Mouse (Mus musculus): ENCODE data around the gene Itgad.

The Itgad gene

GRCm38 (mm10) chr7:128242331-128242730 lies 88.2 kb downstream of the Itgad start:
- no peak for DNase-seq (ENCODE audit: extremely low spot score, low spot score)

DNA sequence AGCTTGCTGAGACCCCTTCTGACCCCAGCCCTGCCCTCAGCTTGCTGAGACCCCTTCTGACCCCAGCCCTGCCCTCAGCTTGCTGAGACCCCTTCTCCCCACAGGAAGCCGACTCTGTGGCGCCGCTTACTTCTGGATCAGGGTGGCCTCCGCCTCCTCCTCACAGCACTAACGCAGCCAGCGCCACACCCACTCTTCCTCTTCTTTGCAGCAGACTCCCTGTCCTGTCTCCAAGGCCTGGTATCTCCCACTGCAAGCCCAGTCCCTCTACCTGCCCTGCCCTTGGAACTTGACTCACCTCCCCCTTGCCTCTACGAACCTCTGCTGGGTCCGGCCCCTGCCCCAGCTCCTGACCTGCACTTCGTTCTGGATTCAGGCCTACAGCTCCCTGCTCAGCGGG lies 89.7 kb downstream of the Itgad start:
- DNase-seq (ENCODE audit: extremely low spot score, low spot score), result no peak

- DNase-seq (ENCODE audit: extremely low spot score, low spot score), result no peak
These were observed 90.3 kb downstream of the Itgad start for GRCm38 (mm10) chr7:128244410-128245025.

DNA sequence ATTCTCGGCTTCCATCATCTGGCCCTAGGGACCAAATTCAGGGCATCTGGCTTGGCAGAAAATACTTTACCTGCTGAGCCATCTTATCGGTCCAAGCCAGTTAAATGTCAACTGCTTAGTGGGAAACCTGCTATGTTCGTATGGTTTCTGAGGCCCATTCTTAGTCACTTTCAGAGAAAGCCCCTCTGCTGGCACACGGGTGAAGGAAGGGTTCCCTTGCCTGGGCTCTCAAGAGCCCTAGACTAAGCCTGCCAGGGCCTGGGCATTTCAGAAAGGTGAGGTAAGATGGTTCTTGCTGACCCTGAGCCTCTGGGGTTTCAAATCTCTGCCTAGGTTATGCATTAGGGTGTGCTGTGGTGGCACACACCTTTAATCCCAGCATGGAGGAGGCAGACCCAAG lies 91.4 kb downstream of the Itgad start:
- no peak for DNase-seq (ENCODE audit: extremely low spot score, low spot score)

GRCm38 (mm10) chr7:128246496-128247391 lies 92.6 kb downstream of the Itgad start, which contains the start of gene Tgfb1i1:
Gene Tgfb1i1, plus strand, starts transcription at chr7:128246812.
- DNase-seq (ENCODE audit: extremely low spot score, low spot score), result peak; percentile 63

GRCm38 (mm10) chr7:128247443-128247842 lies 93.3 kb downstream of the Itgad start:
- peak; percentile 89 for DNase-seq (ENCODE audit: extremely low spot score, low spot score)

DNA sequence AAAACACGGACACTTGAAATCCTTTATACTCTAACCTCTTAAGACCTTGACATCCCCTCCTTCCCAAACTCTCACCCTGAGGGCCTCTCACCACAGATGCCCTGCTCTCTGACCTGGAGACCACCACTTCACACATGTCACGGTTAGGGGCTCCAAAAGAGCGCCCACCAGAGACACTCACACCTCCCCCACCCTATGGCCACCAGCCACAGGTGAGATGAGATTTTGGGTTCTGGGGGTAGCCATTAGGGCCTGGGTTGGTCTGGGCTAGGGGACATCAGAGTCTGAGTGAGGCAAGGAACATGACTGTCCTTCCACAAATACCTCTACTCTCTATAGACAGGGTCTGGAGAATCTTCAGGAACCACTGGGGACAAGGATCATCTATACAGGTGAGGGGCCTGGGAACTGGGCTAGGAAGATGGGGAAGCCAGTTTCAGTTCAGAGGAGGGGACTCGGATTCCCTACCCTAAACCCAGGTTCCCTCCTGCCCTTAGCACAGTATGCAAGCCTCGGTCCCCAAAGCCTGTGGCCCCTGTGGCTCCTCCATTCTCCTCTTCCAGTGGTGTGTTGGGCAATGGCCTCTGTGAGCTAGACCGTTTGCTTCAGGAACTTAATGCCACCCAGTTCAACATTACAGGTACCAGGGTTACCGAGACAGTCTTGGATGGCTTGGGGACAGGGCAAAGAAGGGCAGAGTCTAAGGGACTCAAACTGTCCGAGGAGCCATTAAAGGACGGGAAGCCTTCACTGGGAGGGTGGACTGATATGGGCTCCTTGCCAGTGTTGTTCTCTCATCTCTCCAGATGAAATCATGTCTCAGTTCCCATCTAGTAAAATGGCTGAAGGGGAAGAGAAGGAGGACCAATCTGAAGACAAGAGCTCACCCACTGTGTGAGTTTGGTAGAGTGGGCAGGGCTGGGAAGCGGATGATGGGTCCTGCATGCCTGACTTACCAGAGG lies 94.2 kb downstream of the Itgad start:
- DNase-seq (ENCODE audit: extremely low spot score, low spot score), result no peak

DNA sequence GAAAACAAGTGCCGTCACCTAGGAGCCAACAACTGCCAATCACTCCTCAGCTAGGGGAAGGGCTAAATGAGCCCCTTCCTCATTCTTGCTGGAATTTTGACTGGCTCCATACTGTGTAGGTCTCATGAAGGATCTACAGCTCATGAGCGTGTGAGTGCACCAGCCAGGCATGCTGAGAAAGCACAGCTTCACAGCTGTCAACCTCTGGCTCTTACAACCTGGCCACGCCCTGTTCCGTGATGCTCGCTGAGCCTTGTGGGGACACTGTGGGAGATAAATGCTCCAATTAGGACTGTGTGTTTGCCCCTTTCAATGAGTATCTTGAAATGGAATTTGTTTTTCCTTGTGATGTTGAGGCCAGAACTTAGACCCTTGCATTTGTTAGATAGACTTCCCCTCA lies 95.8 kb downstream of the Itgad start:
- no peak for DNase-seq (ENCODE audit: extremely low spot score, low spot score)

GRCm38 (mm10) chr7:128251946-128252345 lies 97.8 kb downstream of the Itgad start:
- no peak for DNase-seq (ENCODE audit: extremely low spot score, low spot score)

- peak; percentile 49 for DNase-seq (ENCODE audit: extremely low spot score, low spot score)
These were observed 98.4 kb downstream of the Itgad start for GRCm38 (mm10) chr7:128252609-128253008.

DNA sequence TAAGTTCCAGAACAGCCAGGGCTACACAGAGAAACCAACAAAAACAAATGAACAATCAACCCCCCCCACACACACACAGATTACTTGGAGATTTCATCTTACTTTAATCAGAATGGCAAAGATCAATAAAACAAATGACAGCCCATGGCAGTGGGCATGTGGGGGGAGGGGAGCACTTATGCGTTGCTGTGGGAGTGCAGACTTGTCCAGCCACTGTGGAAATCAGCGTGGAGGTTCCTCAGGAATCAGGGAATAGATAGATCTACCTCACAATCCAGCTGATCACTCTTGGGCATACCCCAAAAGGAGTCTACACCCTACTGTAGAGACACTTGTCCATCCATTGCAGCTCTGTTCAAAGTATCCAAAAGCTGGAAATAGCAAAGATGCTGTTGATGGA lies 100.8 kb downstream of the Itgad start:
- no peak for DNase-seq (ENCODE audit: extremely low spot score, low spot score)

DNA sequence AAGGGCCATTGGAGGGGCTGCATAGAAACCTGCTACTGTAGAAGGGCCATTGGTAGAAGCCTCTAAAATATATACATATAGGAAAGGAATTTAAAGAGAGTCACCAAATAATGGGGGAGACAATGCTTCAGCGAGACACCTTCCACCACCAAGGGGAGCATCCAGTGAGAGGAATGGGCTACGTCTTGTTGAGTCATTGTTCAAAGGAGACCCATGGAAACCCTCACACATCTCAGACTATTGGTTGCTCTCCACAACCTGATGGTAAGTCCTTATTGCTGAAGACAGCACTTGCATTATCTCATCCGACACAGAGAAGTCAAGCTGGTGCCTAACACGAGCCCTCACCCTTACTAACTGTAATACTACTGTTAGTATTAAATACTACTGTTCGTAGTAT lies 101.6 kb downstream of the Itgad start:
- DNase-seq (ENCODE audit: extremely low spot score, low spot score), result no peak

GRCm38 (mm10) chr7:128256783-128257334 lies 102.7 kb downstream of the Itgad start:
- no peak for DNase-seq (ENCODE audit: extremely low spot score, low spot score)

DNA sequence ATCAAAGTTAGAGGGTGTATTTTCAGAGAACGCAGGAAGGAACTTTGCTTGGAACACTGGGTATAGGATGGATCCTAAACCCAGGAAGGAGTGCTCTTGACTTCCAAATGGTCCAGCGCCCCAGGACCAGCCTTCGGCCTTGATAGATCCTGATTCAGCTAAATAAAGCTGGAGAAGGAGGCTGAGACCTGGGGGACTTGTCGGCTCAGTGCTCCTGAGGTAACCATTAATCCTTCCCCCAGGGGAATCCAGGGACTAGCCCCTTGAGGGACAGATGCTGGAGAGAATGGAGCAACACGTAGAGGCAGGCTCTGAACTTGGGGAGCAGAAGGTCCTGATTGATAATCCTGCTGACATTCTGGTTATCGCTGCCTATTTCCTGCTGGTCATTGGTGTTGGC lies 111.2 kb downstream of the Itgad start, which contains the start of gene Slc5a2:
Slc5a2 (plus strand) TSS at position 247 of the 400 bp plus-strand sequence.
- no peak for DNase-seq (ENCODE audit: extremely low spot score, low spot score)

GRCm38 (mm10) chr7:128266056-128266455 lies 111.9 kb downstream of the Itgad start:
- DNase-seq (ENCODE audit: extremely low spot score, low spot score), result no peak

DNA sequence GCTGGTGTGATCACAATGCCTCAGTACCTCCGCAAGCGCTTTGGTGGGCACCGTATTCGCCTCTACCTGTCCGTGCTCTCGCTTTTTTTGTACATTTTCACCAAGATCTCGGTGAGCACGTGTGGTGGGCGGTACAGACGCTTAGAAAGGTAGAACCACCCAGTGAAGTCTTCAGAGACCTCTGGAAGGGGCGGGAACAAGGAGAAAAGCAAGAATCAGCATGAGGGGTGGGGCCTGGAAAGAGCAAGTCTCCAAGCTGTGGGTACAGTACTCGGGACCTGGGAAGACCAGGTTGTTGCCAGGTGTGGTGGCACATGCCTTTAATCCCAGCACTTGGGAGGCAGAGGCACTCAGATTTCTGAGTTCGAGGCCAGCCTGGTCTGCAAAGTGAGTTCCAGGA lies 113.2 kb downstream of the Itgad start:
- DNase-seq (ENCODE audit: extremely low spot score, low spot score), result no peak

- no peak for DNase-seq (ENCODE audit: extremely low spot score, low spot score)
These were observed 113.6 kb downstream of the Itgad start for GRCm38 (mm10) chr7:128267813-128268212.

DNA sequence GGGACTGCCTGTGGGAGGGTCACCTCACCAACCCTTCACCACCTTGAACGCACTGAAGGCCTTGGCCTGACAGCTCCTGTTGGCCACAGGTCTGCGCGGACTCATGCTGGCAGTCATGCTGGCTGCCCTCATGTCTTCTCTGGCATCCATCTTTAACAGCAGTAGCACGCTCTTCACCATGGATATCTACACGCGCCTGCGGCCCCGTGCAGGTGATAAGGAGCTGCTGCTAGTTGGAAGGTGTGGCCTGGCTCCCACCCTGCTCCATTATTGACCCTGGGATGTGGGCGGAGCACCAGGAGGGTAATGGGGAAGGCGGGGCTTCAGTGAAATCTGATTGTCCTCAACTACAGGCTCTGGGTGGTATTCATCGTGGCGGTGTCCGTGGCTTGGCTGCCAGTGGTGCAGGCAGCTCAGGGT lies 116.3 kb downstream of the Itgad start:
- DNase-seq (ENCODE audit: extremely low spot score, low spot score), result no peak

DNA sequence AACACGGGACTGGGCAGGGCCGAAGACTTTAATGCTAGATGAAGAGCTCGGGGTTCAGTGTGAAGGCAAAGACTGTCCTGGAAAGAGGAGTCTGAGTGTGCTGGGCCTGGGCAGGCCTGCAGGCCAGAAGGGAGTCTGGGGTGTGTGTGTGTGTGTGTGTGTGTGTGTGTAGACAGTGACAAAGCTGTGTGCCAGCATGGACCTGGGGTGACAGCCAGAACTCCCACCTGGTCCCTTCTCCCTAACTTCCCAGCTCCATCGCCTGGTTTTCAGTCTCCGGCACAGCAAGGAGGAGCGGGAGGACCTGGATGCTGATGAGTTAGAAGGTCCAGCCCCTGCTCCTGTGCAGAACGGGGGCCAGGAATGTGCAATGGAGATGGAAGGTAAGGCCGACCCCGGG lies 117.3 kb downstream of the Itgad start:
- DNase-seq (ENCODE audit: extremely low spot score, low spot score), result no peak

All from neural tube, embryonic 10.5 days (tissue).